Mouse (Mus musculus) G1E (cell line): ENCODE measurements around the gene Galc. TPM values are rescaled to one million over a fixed set of nuclear protein-coding genes. Genes with fewer than 3 reads are reported as not detected.

ENCODE experiments used
- ATAC-seq: 2 replicates; pipeline ENCODE4 v1.8.0; 2016; ENCODE audit warnings: mild to moderate bottlenecking; ENCODE audit not compliant: insufficient number of reproducible peaks, poor library complexity, low FRiP score, severe bottlenecking; ENCODE audit errors: extremely low read depth
- DNase-seq: peaks from one replicate; pipeline ENCODE4 v3.0.0; 2012; ENCODE audit warnings: low spot score
- H3K27me3 ChIP-seq: 2 replicates; pipeline ENCODE4 v1.6.1; 2012; ENCODE audit warnings: mild to moderate bottlenecking, low read length, inconsistent platforms; ENCODE audit not compliant: insufficient read depth
- H3K36me3 ChIP-seq: replicated peaks from 2 replicates; pipeline ENCODE3; 2012; ENCODE audit warnings: mild to moderate bottlenecking, inconsistent platforms
- H3K4me1 ChIP-seq: 2 replicates; pipeline ENCODE4 v1.6.1; 2012; ENCODE audit warnings: low read depth, low read length, inconsistent platforms, mixed read lengths; ENCODE audit not compliant: insufficient read depth
- H3K4me3 ChIP-seq: 2 replicates; pipeline ENCODE4 v1.5.1; 2012; ENCODE audit warnings: low read depth, mild to moderate bottlenecking, inconsistent platforms, low read length, moderate library complexity, mixed read lengths
- H3K9me3 ChIP-seq: replicated peaks from 2 replicates; pipeline ENCODE4 v1.6.1; 2012; ENCODE audit warnings: inconsistent platforms
- CTCF ChIP-seq: IDR thresholded peaks from 2 replicates; pipeline ENCODE4 v1.5.1; 2012; ENCODE audit warnings: low read depth, low read length, inconsistent platforms, mixed read lengths
- GATA1 ChIP-seq: IDR thresholded peaks from 2 replicates; pipeline ENCODE4 v1.6.1; 2012; ENCODE audit warnings: borderline replicate concordance, low read length, inconsistent platforms, mixed read lengths
- GATA2 ChIP-seq: IDR thresholded peaks from 2 replicates; pipeline ENCODE4 v1.6.1; 2012; ENCODE audit warnings: low read depth, low read length, inconsistent platforms, borderline replicate concordance
- POLR2AphosphoS5 ChIP-seq: IDR thresholded peaks from 2 replicates; pipeline ENCODE4 v1.6.1; 2012; ENCODE audit warnings: low read depth, low read length, inconsistent platforms; ENCODE audit not compliant: insufficient replicate concordance
- TAL1 ChIP-seq: conservative IDR thresholded peaks from 2 replicates; pipeline ENCODE4 v1.6.1; 2012; ENCODE audit warnings: low read depth, low read length, inconsistent platforms, mixed read lengths
- polyA plus RNA-seq: library from polyadenylated mRNA; stranded (reverse); fragments of >175 nt; gene quantifications from 2 replicates; pipeline ENCODE4 v1.2.3, GENCODE M21; 2012
- total RNA-seq, 2 experiments: library from RNA; stranded (forward) in 1 of 2; stranded (reverse) in 1 of 2; fragments of 200-1000 nt in 1 of 2; fragments of >200 nt in 1 of 2; fragmentation: Nextera tagmentation in 1 of 2; gene quantifications; 2 replicates each; pipeline ENCODE4 v1.2.3; 2014 to 2017

Gene Galc
- total and polyA plus RNA-seq, 3 experiments: 10.1 to 174 (median 131) TPM

DNA sequence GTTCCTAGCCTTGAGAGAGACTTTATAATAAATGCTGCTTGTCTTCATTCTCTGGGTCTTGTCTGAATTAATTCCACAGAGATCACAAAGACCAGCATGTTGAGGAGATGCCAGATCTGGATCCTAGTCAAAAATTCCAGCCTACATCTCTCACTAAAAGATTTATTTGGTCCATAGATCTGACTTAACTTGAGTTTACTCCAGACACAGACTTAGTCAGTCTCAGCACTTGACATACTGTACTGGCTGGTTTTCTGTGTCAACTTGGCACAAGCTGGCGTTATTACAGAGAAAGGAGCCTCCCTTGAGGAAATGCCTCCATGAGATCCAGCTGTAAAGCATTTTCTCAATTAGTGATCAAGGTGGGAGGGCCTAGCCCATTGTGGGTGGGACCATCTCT, 61.9 kb downstream of the Galc start:
- Histone ChIP-seq H3K4me1 (no peaks in the 10 kb centered on the region), H3K36me3 (peaks cover 15% of the 10 kb centered on the region), H3K27me3 (peaks cover 3% of the 10 kb centered on the region; the same call in 1 of the 2 replicates), H3K9me3 (no peaks in the 10 kb centered on the region), H3K4me3 (no peak overlapping the region)
- ATAC-seq: no peak
- TF ChIP-seq TAL1 (no peak), CTCF (no peak), POLR2AphosphoS5 (no peak), GATA1 (no peak), GATA2 (no peak)
- no peak for DNase-seq

DNA sequence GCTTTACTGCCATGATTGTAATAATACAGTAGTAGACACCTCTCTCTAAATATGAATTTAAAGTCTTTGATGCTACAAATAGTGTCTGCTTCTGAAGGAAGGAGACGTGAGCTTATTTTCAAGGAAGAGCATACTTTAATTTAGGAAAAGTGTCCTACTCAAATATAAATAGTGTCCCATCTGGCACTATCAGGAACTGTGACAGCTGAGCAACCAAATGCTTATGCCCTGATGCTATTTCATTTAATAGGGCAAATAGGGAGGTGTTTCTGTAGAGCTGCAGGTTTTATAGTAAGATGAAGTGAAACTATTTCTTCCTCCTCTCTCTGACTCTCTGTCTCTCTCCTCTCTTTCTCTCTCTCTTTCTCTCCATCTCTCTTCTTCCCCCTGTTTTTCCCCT, 69.1 kb downstream of the Galc start:
- H3K27me3 ChIP-seq: peaks cover 12% of the 10 kb centered on the region; the same call in 1 of the 2 replicates
- no peak for ATAC-seq
- TF ChIP-seq TAL1: no peak
- TF ChIP-seq POLR2AphosphoS5: no peak
- no peak for TF ChIP-seq CTCF
- no peak for TF ChIP-seq GATA2
- no peak for TF ChIP-seq GATA1
- H3K36me3 ChIP-seq: no peaks in the 10 kb centered on the region
- H3K9me3 ChIP-seq: no peaks in the 10 kb centered on the region
- no peak for DNase-seq
- no peaks in the 10 kb centered on the region for H3K4me1 ChIP-seq
- no peak overlapping the region for H3K4me3 ChIP-seq

DNA sequence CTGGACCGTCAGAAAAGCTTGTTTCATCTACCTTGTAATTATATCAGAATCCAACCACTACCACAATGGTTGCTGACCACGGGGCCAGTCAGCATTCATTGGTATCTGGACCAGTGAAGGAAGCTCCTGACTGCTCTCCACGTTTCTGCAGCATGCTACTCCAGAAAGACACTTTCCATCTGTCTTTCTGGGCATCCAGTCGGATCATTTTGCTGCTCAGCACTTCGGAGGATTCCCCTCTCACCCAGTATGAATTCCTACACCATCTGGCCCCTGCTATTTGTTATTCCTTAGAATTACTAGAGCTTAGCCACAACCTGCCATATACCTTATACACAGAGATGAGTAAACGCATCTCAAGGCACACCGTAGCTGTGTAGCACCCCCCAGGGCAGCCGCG, 70.2 kb downstream of the Galc start:
- ATAC-seq (no peak), DNase-seq (no peak)
- H3K4me3 ChIP-seq: no peak overlapping the region
- H3K36me3 ChIP-seq: no peaks in the 10 kb centered on the region
- H3K9me3 ChIP-seq: no peaks in the 10 kb centered on the region
- TF ChIP-seq TAL1 (no peak), POLR2AphosphoS5 (no peak), CTCF (no peak), GATA2 (no peak), GATA1 (no peak)
- H3K27me3 ChIP-seq: peaks cover 12% of the 10 kb centered on the region; the same call in 1 of the 2 replicates
- H3K4me1 ChIP-seq: no peaks in the 10 kb centered on the region

DNA sequence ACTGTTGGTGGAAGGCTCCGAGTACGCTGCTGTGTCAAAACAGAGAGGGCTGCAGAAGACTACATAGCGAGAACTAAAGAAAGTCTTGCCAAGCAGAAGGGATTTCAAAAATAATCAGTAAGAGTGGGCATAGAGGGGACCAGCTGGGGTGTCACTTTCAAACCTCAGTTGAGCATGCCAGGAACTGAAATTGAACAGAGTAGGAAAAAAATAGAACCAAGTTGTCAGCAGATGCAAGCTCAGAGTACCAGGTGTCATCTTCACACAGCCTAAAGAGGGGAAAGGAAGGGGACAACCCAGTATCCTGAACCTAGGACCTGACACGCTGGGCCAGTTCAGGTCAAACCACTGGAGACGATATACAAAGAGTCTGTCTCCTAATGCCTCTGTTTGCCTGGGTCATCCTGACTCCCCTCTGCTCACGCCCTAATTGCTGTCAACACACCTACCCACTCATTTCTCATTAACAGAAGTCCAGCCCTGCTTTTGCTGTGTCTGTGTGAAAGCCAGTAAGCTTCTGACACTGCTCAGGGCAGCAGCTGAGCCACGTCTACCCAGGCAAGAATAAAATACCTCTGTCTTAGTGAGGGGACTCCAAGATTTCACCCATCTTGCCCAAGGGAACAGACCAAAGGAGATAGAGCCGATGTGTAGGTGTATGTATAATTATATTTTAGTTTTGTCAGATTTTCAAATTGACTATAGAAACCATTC, 71.9 kb downstream of the Galc start:
- no peak for TF ChIP-seq POLR2AphosphoS5
- no peak for TF ChIP-seq TAL1
- TF ChIP-seq GATA1: no peak
- no peak for TF ChIP-seq GATA2
- TF ChIP-seq CTCF: no peak

DNA sequence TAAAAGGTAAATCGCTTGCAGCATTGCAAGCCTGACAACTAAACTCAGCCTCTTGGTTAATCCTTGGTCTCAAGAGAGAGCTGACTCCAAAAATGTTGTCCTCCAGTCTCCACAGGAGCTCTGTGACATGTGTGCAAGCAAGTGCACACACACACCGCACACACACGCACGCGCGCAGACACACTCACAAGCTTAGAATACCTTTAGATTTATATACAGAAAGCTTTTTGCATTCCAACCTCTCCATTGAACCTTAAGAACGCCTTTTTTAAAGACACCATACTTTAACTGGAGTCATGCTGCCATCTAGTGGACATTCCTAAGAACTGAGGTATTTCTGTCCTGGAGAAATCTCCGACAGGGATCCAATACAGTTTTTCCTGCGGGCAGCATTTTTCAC, 77.5 kb downstream of the Galc start:
- Histone ChIP-seq H3K4me1 (no peaks in the 10 kb centered on the region), H3K9me3 (no peaks in the 10 kb centered on the region), H3K4me3 (no peak overlapping the region), H3K27me3 (no peaks in the 10 kb centered on the region), H3K36me3 (no peaks in the 10 kb centered on the region)
- ATAC-seq (peak; percentile 45), DNase-seq (peak; percentile 19)
- TF ChIP-seq CTCF: peak; percentile 50
- TF ChIP-seq POLR2AphosphoS5: no peak

More for the DNA sequence above, 71.9 kb downstream of the Galc start:
- no peaks in the 10 kb centered on the region for H3K9me3 ChIP-seq
- DNase-seq (no peak), ATAC-seq (no peak)
- H3K27me3 ChIP-seq: peaks cover 11% of the 10 kb centered on the region; the same call in 1 of the 2 replicates
- no peaks in the 10 kb centered on the region for H3K36me3 ChIP-seq
- no peak overlapping the region for H3K4me3 ChIP-seq
- H3K4me1 ChIP-seq: no peaks in the 10 kb centered on the region

GRCm38 (mm10) chr12:98180807-98181206, 78.5 kb downstream of the Galc start:
- H3K27me3 ChIP-seq: no peaks in the 10 kb centered on the region
- no peaks in the 10 kb centered on the region for H3K9me3 ChIP-seq
- no peaks in the 10 kb centered on the region for H3K4me1 ChIP-seq
- no peak for DNase-seq
- H3K4me3 ChIP-seq: no peak overlapping the region
- H3K36me3 ChIP-seq: no peaks in the 10 kb centered on the region
- no peak for TF ChIP-seq CTCF
- TF ChIP-seq TAL1: no peak
- no peak for TF ChIP-seq GATA1
- TF ChIP-seq GATA2: no peak
- TF ChIP-seq POLR2AphosphoS5: no peak
- ATAC-seq: no peak
